Mouse (Mus musculus) splenic B cell, adult 2 months (primary cell): ENCODE data around the gene Ccdc77.

Experiments
- DNase-seq: peaks from one replicate; pipeline ENCODE4 v3.0.0-alpha.2; 2011; ENCODE audit warnings: low read depth, low spot score
- H3K27me3 ChIP-seq: 2 replicates; pipeline ENCODE4 v1.6.1; 2012; ENCODE audit warnings: mild to moderate bottlenecking, low read length, moderate library complexity, mixed read lengths; ENCODE audit not compliant: control insufficient read depth, poor library complexity, insufficient read depth, severe bottlenecking
- H3K36me3 ChIP-seq: 2 replicates; pipeline ENCODE4 v1.6.1; 2012; ENCODE audit warnings: mild to moderate bottlenecking, low read length, moderate library complexity, mixed read lengths; ENCODE audit not compliant: control insufficient read depth, poor library complexity, insufficient read depth, severe bottlenecking

Gene Ccdc77

GRCm38 (mm10) chr6:120294056-120294784 lies 70.0 kb downstream of the Ccdc77 start, which contains the start of the genes D330020A13Rik and B4galnt3:
Gene D330020A13Rik, plus strand, starts transcription at chr6:120294364.
Gene B4galnt3, minus strand, starts transcription at chr6:120294559.
- Histone ChIP-seq H3K36me3 (no peaks in the 10 kb centered on the region), H3K27me3 (no peaks in the 10 kb centered on the region)
- peak; percentile 20 for DNase-seq

GRCm38 (mm10) chr6:120291396-120292009 lies 72.7 kb downstream of the Ccdc77 start:
- Histone ChIP-seq H3K27me3 (no peaks in the 10 kb centered on the region), H3K36me3 (no peaks in the 10 kb centered on the region)
- DNase-seq = no peak

- H3K36me3 ChIP-seq = no peaks in the 10 kb centered on the region
- H3K27me3 ChIP-seq = no peaks in the 10 kb centered on the region
- no peak for DNase-seq
These were observed 74.7 kb downstream of the Ccdc77 start for GRCm38 (mm10) chr6:120289430-120289829.

DNA sequence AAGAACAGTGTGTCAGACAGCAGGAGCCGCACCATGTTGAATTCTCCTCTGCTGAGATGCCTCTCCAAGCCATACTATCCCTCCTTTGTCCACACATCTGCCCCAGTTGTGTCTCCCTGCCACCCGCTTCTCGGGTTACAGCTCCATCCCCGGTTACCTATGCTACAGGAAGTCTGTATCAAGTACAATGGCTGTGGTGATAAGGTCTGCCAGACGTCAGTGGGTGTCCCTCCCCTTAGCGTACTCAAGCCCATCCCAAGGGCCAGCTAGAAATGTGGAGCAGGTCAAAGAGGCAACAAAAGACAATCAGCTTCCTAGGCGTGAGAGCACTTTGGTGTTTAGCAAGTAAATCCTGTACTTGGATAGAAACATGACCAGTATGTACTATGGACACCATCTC lies 75.6 kb downstream of the Ccdc77 start:
- no peak for DNase-seq
- Histone ChIP-seq H3K36me3 (no peaks in the 10 kb centered on the region), H3K27me3 (no peaks in the 10 kb centered on the region)

DNA sequence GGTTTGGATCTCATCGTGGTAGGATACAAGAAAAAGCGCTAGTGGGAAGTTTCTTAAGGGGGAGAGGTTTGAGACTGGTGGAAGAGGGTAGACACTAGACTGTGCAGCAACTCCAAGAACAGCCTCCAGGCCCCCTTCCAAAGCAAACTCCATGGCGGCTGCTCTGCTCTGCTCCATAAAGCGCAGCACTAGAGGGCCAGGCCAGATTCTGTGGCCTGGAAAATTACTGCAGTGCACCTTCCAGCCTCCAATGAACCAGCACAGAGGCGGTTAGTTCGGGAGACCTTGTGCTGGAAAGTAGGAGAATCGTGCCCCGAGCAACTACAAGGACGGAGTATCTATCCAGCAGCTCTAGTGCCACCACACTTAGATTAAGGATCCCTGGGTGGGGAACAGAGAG lies 76.9 kb downstream of the Ccdc77 start:
- H3K27me3 ChIP-seq = no peaks in the 10 kb centered on the region
- DNase-seq = no peak
- no peaks in the 10 kb centered on the region for H3K36me3 ChIP-seq

GRCm38 (mm10) chr6:120276874-120277449 lies 87.2 kb downstream of the Ccdc77 start:
- no peak for DNase-seq
- H3K36me3 ChIP-seq = no peaks in the 10 kb centered on the region

GRCm38 (mm10) chr6:120275301-120275700 lies 88.9 kb downstream of the Ccdc77 start:
- H3K36me3 ChIP-seq = no peaks in the 10 kb centered on the region
- DNase-seq = no peak
- H3K27me3 ChIP-seq = no peaks in the 10 kb centered on the region

More at GRCm38 (mm10) chr6:120276874-120277449, 87.2 kb downstream of the Ccdc77 start:
- no peaks in the 10 kb centered on the region for H3K27me3 ChIP-seq

DNA sequence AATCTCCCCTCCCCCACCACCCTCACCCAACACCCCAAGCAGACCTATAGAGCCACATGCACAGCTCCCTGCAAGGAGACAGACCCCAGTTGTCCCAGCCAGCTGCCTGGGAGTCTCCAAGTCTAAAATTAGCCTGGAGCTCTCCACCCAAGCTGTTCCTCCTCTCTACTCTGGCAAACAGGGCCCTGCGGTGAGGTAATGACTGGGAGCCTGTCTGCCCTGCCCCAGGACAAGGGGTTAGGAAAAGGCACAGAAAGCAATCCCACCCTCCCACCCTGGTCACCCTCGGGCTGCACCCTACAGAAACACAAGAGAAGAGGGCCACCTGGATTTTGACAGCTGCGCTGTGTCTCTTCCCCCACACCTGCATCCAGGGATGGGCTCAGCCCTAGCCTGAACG lies 89.3 kb downstream of the Ccdc77 start:
- H3K36me3 ChIP-seq = no peaks in the 10 kb centered on the region
- no peaks in the 10 kb centered on the region for H3K27me3 ChIP-seq
- DNase-seq = no peak
